Mouse (Mus musculus): ENCODE data around the gene Gm9833.
"Not testable (repeated sequence)": the region's sequence is repeated elsewhere in the genome, so short reads cannot be mapped to it uniquely, and the experiment has no call there.

The Gm9833 gene

GRCm38 (mm10) chr3:10087994-10088393, at the start of gene Gm9833:
TSS of gene Gm9833 (plus strand) at chr3:10088110.
- not testable (repeated sequence) for DNase-seq (ENCODE audit: low spot score)

GRCm38 (mm10) chr3:10070070-10070469, 17.8 kb upstream of the Gm9833 start:
- no peak for DNase-seq (ENCODE audit: low spot score)

- DNase-seq (ENCODE audit: low spot score), result no peak
Measured at GRCm38 (mm10) chr3:10075826-10076225, 12.1 kb upstream of the Gm9833 start.

- DNase-seq (ENCODE audit: low spot score), result no peak
Measured at GRCm38 (mm10) chr3:10077096-10077841, 10.6 kb upstream of the Gm9833 start.

GRCm38 (mm10) chr3:10078113-10078512, 9.8 kb upstream of the Gm9833 start:
- DNase-seq (ENCODE audit: low spot score), result no peak

- no peak for DNase-seq (ENCODE audit: low spot score)
Measured at GRCm38 (mm10) chr3:10081336-10081735, 6.6 kb upstream of the Gm9833 start.

GRCm38 (mm10) chr3:10081911-10082541, 5.9 kb upstream of the Gm9833 start:
- DNase-seq (ENCODE audit: low spot score), result no peak

GRCm38 (mm10) chr3:10082545-10083062, 5.3 kb upstream of the Gm9833 start:
- no peak for DNase-seq (ENCODE audit: low spot score)

- DNase-seq (ENCODE audit: low spot score), result no peak
Measured at GRCm38 (mm10) chr3:10084102-10084501, 3.8 kb upstream of the Gm9833 start.

- no peak for DNase-seq (ENCODE audit: low spot score)
Measured at GRCm38 (mm10) chr3:10085396-10086119, 2.4 kb upstream of the Gm9833 start.

- DNase-seq (ENCODE audit: low spot score), result no peak
Measured at GRCm38 (mm10) chr3:10087511-10087910, 399 bp upstream of the Gm9833 start.

- DNase-seq (ENCODE audit: low spot score), result no peak
Measured at GRCm38 (mm10) chr3:10091616-10092140, 3.8 kb downstream of the Gm9833 start.

GRCm38 (mm10) chr3:10092499-10092898, 4.6 kb downstream of the Gm9833 start:
- DNase-seq (ENCODE audit: low spot score), result no peak

- DNase-seq (ENCODE audit: low spot score), result no peak
Measured at GRCm38 (mm10) chr3:10092914-10093313, 5.0 kb downstream of the Gm9833 start.

GRCm38 (mm10) chr3:10095076-10095622, 7.2 kb downstream of the Gm9833 start:
- DNase-seq (ENCODE audit: low spot score), result no peak

GRCm38 (mm10) chr3:10099756-10100155, 11.8 kb downstream of the Gm9833 start:
- no peak for DNase-seq (ENCODE audit: low spot score)

- no peak for DNase-seq (ENCODE audit: low spot score)
Measured at GRCm38 (mm10) chr3:10111570-10111969, 23.7 kb downstream of the Gm9833 start.

- DNase-seq (ENCODE audit: low spot score), result no peak
Measured at GRCm38 (mm10) chr3:10112196-10112595, 24.3 kb downstream of the Gm9833 start.

- no peak for DNase-seq (ENCODE audit: low spot score)
Measured at GRCm38 (mm10) chr3:10112660-10113059, 24.8 kb downstream of the Gm9833 start.

- DNase-seq (ENCODE audit: low spot score), result no peak
Measured at GRCm38 (mm10) chr3:10116531-10116930, 28.6 kb downstream of the Gm9833 start.

GRCm38 (mm10) chr3:10121232-10121631, 33.3 kb downstream of the Gm9833 start:
- no peak for DNase-seq (ENCODE audit: low spot score)
